Mouse (Mus musculus) CH12.LX (cell line): ENCODE measurements around the gene Gucy1b2. TPM values are rescaled to one million over a fixed set of nuclear protein-coding genes. Genes with fewer than 3 reads are reported as not detected.

Source experiments
- DNase-seq: peaks from one replicate; pipeline ENCODE4 v3.0.0-alpha.2; 2013; ENCODE audit errors: extremely low read depth
- H3K27ac ChIP-seq: 2 replicates; pipeline ENCODE4 v1.5.1; 2012; ENCODE audit warnings: low read depth, mild to moderate bottlenecking, control low read depth, moderate library complexity; ENCODE audit not compliant: insufficient read depth
- H3K27me3 ChIP-seq: replicated peaks from 2 replicates; pipeline ENCODE3; 2012; ENCODE audit warnings: inconsistent platforms
- H3K36me3 ChIP-seq, 2 experiments: replicated peaks in 1 of 2; 2 replicates each; pipeline versions ENCODE3 to v1.6.1; 2012; ENCODE audit warnings: inconsistent platforms in 1 of 2, low read length in 1 of 2, mild to moderate bottlenecking in 1 of 2, mixed read lengths in 1 of 2, moderate library complexity in 1 of 2; ENCODE audit not compliant: control insufficient read depth in 1 of 2, insufficient read depth in 1 of 2
- H3K4me1 ChIP-seq, 2 experiments: 2 replicates each; pipeline ENCODE4 v1.6.1; 2012; ENCODE audit warnings: inconsistent platforms in 1 of 2, moderate library complexity in 1 of 2; ENCODE audit not compliant: insufficient read depth in 2 of 2, control insufficient read depth in 1 of 2
- H3K4me2 ChIP-seq: 2 replicates; pipeline ENCODE4 v1.6.1; 2012; ENCODE audit warnings: low read depth, mild to moderate bottlenecking, control low read depth; ENCODE audit not compliant: poor library complexity, insufficient read depth, severe bottlenecking
- H3K4me3 ChIP-seq, 3 experiments: fragments of 150-350 bp in 1 of 3; sonication (generic) in 1 of 3; replicated peaks in 1 of 3; 2 replicates each; pipeline versions ENCODE3 to v1.5.1; 2011 to 2012; ENCODE audit warnings: low read depth in 2 of 3, low read length in 2 of 3, mild to moderate bottlenecking in 2 of 3, moderate library complexity in 2 of 3, control low read depth in 1 of 3, improper control_type of control experiment in 1 of 3, inconsistent platforms in 1 of 3, mixed read lengths in 1 of 3; ENCODE audit not compliant: poor library complexity in 1 of 3
- H3K79me2 ChIP-seq: replicated peaks from 2 replicates; pipeline ENCODE4 v1.6.1; 2012; ENCODE audit warnings: mild to moderate bottlenecking, moderate library complexity; ENCODE audit not compliant: control insufficient read depth, poor library complexity, insufficient read depth, severe bottlenecking; ENCODE audit errors: extremely low read depth
- H3K9ac ChIP-seq: 2 replicates; pipeline ENCODE4 v1.6.1; 2012; ENCODE audit warnings: low read depth, mild to moderate bottlenecking, control low read depth, moderate library complexity; ENCODE audit not compliant: insufficient read depth
- H3K9me3 ChIP-seq: replicated peaks from 2 replicates; pipeline ENCODE3; 2012; ENCODE audit warnings: low read length, inconsistent platforms, mixed read lengths
- CHD1 ChIP-seq: IDR thresholded peaks from 2 replicates; pipeline ENCODE4 v1.6.1; 2012; ENCODE audit warnings: low read depth, low read length, improper control_type of control experiment, inconsistent platforms
- EP300 ChIP-seq: IDR thresholded peaks from 2 replicates; pipeline ENCODE4 v1.6.1; 2011; ENCODE audit warnings: low read length, improper control_type of control experiment
- GABPA ChIP-seq: IDR thresholded peaks from 2 replicates; pipeline ENCODE4 v1.6.1; 2012; ENCODE audit warnings: low read depth, low read length, improper control_type of control experiment, inconsistent platforms; ENCODE audit not compliant: insufficient replicate concordance
- IRF4 ChIP-seq: IDR thresholded peaks from 2 replicates; pipeline ENCODE4 v1.6.1; 2014; ENCODE audit warnings: low read depth, mild to moderate bottlenecking, inconsistent platforms, low read length, improper control_type of control experiment
- JUN ChIP-seq: IDR thresholded peaks from 2 replicates; pipeline ENCODE4 v1.6.1; 2011; ENCODE audit warnings: low read depth, mild to moderate bottlenecking, low read length, improper control_type of control experiment, moderate library complexity; ENCODE audit not compliant: insufficient read depth
- JUND ChIP-seq: conservative IDR thresholded peaks from 2 replicates; pipeline ENCODE4 v1.6.1; 2011; ENCODE audit warnings: low read depth, low read length, improper control_type of control experiment
- MAFK ChIP-seq: IDR thresholded peaks from 2 replicates; pipeline ENCODE4 v1.6.1; 2011; ENCODE audit warnings: low read length, improper control_type of control experiment; ENCODE audit not compliant: insufficient replicate concordance
- MAX ChIP-seq: IDR thresholded peaks from 2 replicates; pipeline ENCODE4 v1.6.1; 2011; ENCODE audit warnings: low read length, improper control_type of control experiment
- MXI1 ChIP-seq: IDR thresholded peaks from 2 replicates; pipeline ENCODE4 v1.6.1; 2011; ENCODE audit warnings: mild to moderate bottlenecking, low read depth, low read length, improper control_type of control experiment
- NELFE ChIP-seq: IDR thresholded peaks from 2 replicates; pipeline ENCODE4 v1.6.1; 2011; ENCODE audit warnings: low read depth, low read length, improper control_type of control experiment
- NRF1 ChIP-seq: IDR thresholded peaks from 2 replicates; pipeline ENCODE4 v1.6.1; 2014; ENCODE audit warnings: low read depth, mild to moderate bottlenecking, inconsistent platforms, low read length, improper control_type of control experiment, moderate library complexity
- POLR2A ChIP-seq: IDR thresholded peaks from 2 replicates; pipeline ENCODE4 v1.6.1; 2011; ENCODE audit warnings: low read depth, mild to moderate bottlenecking, improper control_type of control experiment, low read length
- SIN3A ChIP-seq: IDR thresholded peaks from 2 replicates; pipeline ENCODE4 v1.6.1; 2012; ENCODE audit warnings: low read length, improper control_type of control experiment, inconsistent platforms
- SMC3 ChIP-seq: IDR thresholded peaks from 2 replicates; pipeline ENCODE4 v1.6.1; 2011; ENCODE audit warnings: low read depth, low read length, improper control_type of control experiment
- USF2 ChIP-seq: conservative IDR thresholded peaks from 2 replicates; pipeline ENCODE4 v1.6.1; 2011; ENCODE audit warnings: low read depth, low read length, improper control_type of control experiment
- dilution Hi-C: fragments of 300-500 bp; cut with MboI; formaldehyde crosslinking; loops from 2 replicates; pipeline ENCODE4 v1.14.3; 2020; ENCODE audit warnings: low sequenced_read_pairs; ENCODE audit not compliant: extremely low pct_unique_long_range_greater_than_20kb, extremely low pct_ligation_motif_present
- in situ Hi-C: fragments of 300-500 bp; cut with MboI; formaldehyde crosslinking; loops from 3 replicates; pipeline ENCODE4 v1.14.3; 2019; ENCODE audit warnings: low sequenced_read_pairs, low pct_ligation_motif_present, low pct_unique_long_range_greater_than_20kb, mixed read lengths
- polyA plus RNA-seq: library from polyadenylated mRNA; unstranded; fragments of >175 nt; gene quantifications from 2 replicates; pipeline ENCODE4 v1.2.1, GENCODE M21; 2012; ENCODE audit warnings: low read depth; ENCODE audit not compliant: insufficient read length
- total RNA-seq, 2 experiments: library from RNA; depleted of rRNA; stranded (reverse); fragments of 300-350 nt in 1 of 2; fragments of >200 nt in 1 of 2; gene quantifications; 2 replicates each; pipeline ENCODE4 v1.2.3; 2012 to 2014

Gucy1b2 gene
- total and polyA plus RNA-seq, 3 experiments: not detected

GRCm38 (mm10) chr14:62454760-62455569 is 1.1 kb downstream of the Gucy1b2 start:
- DNase-seq: no peak
- Histone ChIP-seq H3K4me3 (no peak overlapping the region), H3K27me3 (no peaks in the 10 kb centered on the region), H3K9ac (no peak overlapping the region), H3K79me2 (no peaks in the 10 kb centered on the region), H3K4me2 (no peak overlapping the region), H3K27ac (no peak overlapping the region), H3K9me3 (no peaks in the 10 kb centered on the region), H3K36me3 (no peaks in the 10 kb centered on the region), H3K4me1 (no peaks in the 10 kb centered on the region)
- in situ Hi-C loops: loop anchor here (5.0 to 25.0 kb wide), 4 partner anchors 198 to 893 kb away; partner anchors contain the start of gene Spryd7
- dilution Hi-C loops: no loop called here
- TF ChIP-seq POLR2A: no peak
- TF ChIP-seq IRF4: no peak
- no peak for TF ChIP-seq MAFK
- no peak for TF ChIP-seq EP300
- no peak for TF ChIP-seq JUN
- no peak for TF ChIP-seq MAX
- no peak for TF ChIP-seq SMC3

DNA sequence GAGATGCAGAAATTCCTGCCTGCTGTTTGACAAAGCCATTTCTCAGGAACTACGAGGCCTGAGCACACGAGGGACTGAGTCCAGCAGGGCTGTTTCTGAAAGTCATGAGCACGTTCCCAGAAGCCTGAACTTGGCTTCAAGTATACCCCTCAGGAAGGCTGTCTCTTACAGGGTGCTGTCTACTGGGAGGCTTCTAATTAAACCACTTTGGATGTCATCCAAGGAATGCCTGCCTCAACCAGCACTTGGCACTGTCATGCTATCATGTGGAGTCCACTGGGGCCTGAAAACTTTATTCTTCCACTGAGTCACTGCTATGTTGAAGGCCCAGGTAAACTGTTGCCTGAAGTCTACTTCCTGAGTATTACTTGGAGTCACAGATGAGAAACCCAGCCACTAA is 2.0 kb downstream of the Gucy1b2 start:
- Histone ChIP-seq H3K4me2 (no peak overlapping the region), H3K4me3 (no peak overlapping the region), H3K27ac (no peak overlapping the region), H3K36me3 (no peaks in the 10 kb centered on the region), H3K9ac (no peak overlapping the region), H3K9me3 (no peaks in the 10 kb centered on the region), H3K4me1 (no peaks in the 10 kb centered on the region), H3K27me3 (no peaks in the 10 kb centered on the region), H3K79me2 (no peaks in the 10 kb centered on the region)
- no peak for TF ChIP-seq NRF1
- no peak for TF ChIP-seq SIN3A
- TF ChIP-seq JUND: no peak
- TF ChIP-seq CHD1: no peak
- TF ChIP-seq MAFK: no peak
- TF ChIP-seq GABPA: no peak
- no peak for TF ChIP-seq POLR2A
- TF ChIP-seq NELFE: no peak
- TF ChIP-seq USF2: no peak
- TF ChIP-seq MXI1: no peak
- DNase-seq: no peak
- in situ Hi-C loops (loop anchor here (25.0 kb wide), 3 partner anchors 367 to 892 kb away; partner anchors contain the start of gene Spryd7), dilution Hi-C loops (no loop called here)
